Mouse (Mus musculus): ENCODE measurements around the gene Vwa2. TPM values are rescaled to one million over a fixed set of nuclear protein-coding genes. Genes with fewer than 3 reads are reported as not detected.
A peak's percentile ranks its signal among the peaks of the same experiment; 100 is the strongest.

Gene Vwa2
- polyA plus RNA-seq, 1 experiment from 2014 or later, result 16.1 TPM

DNA sequence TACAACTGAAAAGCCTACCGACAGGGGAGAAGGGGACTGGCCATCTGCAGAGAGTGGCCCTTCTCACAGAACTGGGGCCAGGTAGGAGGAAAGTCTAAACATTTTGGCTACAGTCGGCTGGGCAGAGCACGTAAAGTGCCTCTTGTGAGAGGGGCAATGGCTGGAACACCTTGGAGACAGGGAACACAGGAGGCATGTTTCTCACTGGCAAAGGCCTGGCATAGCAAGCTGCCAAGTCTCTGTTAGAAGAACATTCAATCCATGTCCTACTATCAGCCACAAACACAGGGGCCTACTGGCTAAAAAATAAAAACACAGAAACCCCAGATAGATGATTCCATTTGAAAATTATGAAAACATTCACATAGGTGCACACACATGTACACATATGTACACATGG lies 72.7 kb downstream of the Vwa2 start:
- H3K4me1 ChIP-seq (ENCODE audit: control insufficient read depth, insufficient read depth, low read length), result no peaks in the 10 kb centered on the region
- ATAC-seq (ENCODE audit: low FRiP score, low TSS enrichment), result no peak
- H3K9me3 ChIP-seq (ENCODE audit: control insufficient read depth, low read length), result no peaks in the 10 kb centered on the region
- H3K4me2 ChIP-seq (replicated peaks; ENCODE audit: low read depth, low read length), result no peak overlapping the region
- no peak overlapping the region for H3K9ac ChIP-seq (ENCODE audit: low read depth, low read length)
- 61% methylated on average over 3 of the region's 3 CpGs for WGBS
- 0 out of 2 replicates have a peak, but pooled peaks cover 2% of the 10 kb centered on the region for H3K36me3 ChIP-seq (ENCODE audit: control insufficient read depth, insufficient read depth, low read length)
- no peak overlapping the region for H3K4me3 ChIP-seq (ENCODE audit: low read length)
- no peaks in the 10 kb centered on the region for H3K27me3 ChIP-seq (ENCODE audit: control insufficient read depth, insufficient read depth, low read length)
- H3K27ac ChIP-seq (ENCODE audit: low read depth, low read length), result no peak overlapping the region

DNA sequence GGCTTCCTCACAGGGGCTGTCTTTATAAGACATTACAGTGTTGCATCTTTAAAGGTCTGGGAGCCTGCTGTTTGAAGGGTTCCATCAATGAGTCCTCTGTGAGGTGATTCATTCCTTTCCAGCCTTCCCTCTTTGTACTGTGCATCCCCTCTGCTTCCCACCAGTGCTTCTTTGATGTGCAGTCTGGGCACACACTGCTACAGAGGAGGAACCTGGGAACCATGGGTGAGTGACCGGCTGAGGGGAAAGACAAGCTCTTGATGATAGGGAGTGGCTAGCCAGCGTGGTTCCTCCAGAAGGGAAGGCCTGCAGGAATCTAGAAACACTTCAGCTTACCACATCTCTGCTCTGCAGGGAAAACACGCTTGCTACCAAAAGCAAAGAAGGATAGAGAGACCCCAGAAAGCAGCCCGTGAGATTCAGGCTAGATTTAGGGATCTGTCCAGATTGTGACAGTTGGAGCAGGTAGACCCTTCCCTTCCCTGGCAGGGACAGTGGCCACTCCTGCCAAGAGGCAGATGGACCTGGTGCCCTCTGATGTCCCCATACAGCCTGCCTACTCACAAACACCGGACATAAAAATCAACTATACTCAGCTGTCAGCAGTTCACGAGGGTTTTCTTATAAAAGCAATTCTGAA lies 74.0 kb downstream of the Vwa2 start:
- H3K4me3 ChIP-seq (ENCODE audit: low read length), result no peak overlapping the region
- ATAC-seq (ENCODE audit: low FRiP score, low TSS enrichment), result no peak
- no peaks in the 10 kb centered on the region for H3K36me3 ChIP-seq (ENCODE audit: control insufficient read depth, insufficient read depth, low read length)
- no peak overlapping the region for H3K9ac ChIP-seq (ENCODE audit: low read depth, low read length)
- no peaks in the 10 kb centered on the region for H3K9me3 ChIP-seq (ENCODE audit: control insufficient read depth, low read length)
- H3K27me3 ChIP-seq (ENCODE audit: control insufficient read depth, insufficient read depth, low read length), result no peaks in the 10 kb centered on the region
- H3K4me1 ChIP-seq (ENCODE audit: control insufficient read depth, insufficient read depth, low read length), result no peaks in the 10 kb centered on the region
- H3K27ac ChIP-seq (ENCODE audit: low read depth, low read length), result no peak overlapping the region
- WGBS, result 56% methylated on average over 6 of the region's 6 CpGs
- H3K4me2 ChIP-seq (replicated peaks; ENCODE audit: low read depth, low read length), result no peak overlapping the region

DNA sequence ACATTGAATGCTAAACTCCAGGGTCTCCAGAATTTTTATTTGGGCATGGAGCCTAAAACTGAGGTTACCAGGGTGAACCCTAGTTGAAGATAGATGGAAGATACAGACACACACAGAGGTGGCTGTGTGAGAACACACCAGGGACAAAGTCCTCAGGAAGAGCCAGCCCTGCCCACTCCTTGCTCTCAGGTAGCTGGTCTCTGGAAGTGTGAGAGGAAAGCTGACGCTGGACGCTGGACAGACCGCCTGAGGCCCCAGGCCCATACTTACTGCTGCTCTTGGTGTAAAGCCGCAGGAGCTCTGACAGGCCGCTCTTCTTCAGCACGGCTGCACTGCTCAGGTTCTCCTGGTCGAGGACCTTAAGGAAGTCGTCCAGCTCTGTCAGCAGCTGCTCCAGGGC lies 75.8 kb downstream of the Vwa2 start:
- H3K9ac ChIP-seq (ENCODE audit: low read depth, low read length), result no peak overlapping the region

DNA sequence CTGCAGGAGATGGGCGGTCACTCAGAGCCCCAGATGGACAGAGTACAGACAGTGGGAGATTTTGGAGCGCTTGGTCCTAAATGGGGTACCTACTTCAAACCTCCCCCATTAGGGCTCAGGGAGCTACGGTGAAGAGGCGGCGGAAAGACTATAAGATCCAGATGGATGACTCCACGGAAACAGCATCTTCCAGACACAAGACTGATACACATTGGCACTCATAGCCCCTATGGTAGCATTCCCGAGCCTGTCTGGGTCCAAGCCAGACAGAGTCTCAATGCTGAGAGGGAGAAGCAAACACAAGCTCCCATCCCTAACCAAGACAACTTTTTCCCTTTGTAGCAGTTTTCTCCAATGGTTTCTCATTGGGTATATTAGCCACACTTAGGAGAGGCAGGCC lies 76.8 kb downstream of the Vwa2 start:
- Histone ChIP-seq H3K4me1 (ENCODE audit: control insufficient read depth, insufficient read depth, low read length) (no peaks in the 10 kb centered on the region), H3K27ac (ENCODE audit: low read depth, low read length) (no peak overlapping the region), H3K4me2 (replicated peaks; ENCODE audit: low read depth, low read length) (no peak overlapping the region), H3K9me3 (ENCODE audit: control insufficient read depth, low read length) (no peaks in the 10 kb centered on the region), H3K36me3 (ENCODE audit: control insufficient read depth, insufficient read depth, low read length) (no peaks in the 10 kb centered on the region), H3K9ac (ENCODE audit: low read depth, low read length) (no peak overlapping the region), H3K4me3 (ENCODE audit: low read length) (no peak overlapping the region), H3K27me3 (ENCODE audit: control insufficient read depth, insufficient read depth, low read length) (no peaks in the 10 kb centered on the region)
- 79% methylated on average over 7 of the region's 7 CpGs for WGBS
- ATAC-seq (ENCODE audit: low FRiP score, low TSS enrichment), result no peak

More for the DNA sequence above, 75.8 kb downstream of the Vwa2 start:
- Histone ChIP-seq H3K4me1 (ENCODE audit: control insufficient read depth, insufficient read depth, low read length) (no peaks in the 10 kb centered on the region), H3K27me3 (ENCODE audit: control insufficient read depth, insufficient read depth, low read length) (no peaks in the 10 kb centered on the region), H3K9me3 (ENCODE audit: control insufficient read depth, low read length) (no peaks in the 10 kb centered on the region), H3K4me3 (ENCODE audit: low read length) (no peak overlapping the region), H3K27ac (ENCODE audit: low read depth, low read length) (no peak overlapping the region), H3K36me3 (ENCODE audit: control insufficient read depth, insufficient read depth, low read length) (no peaks in the 10 kb centered on the region), H3K4me2 (replicated peaks; ENCODE audit: low read depth, low read length) (no peak overlapping the region)
- ATAC-seq (ENCODE audit: low FRiP score, low TSS enrichment), result no peak
- WGBS, result 65% methylated on average over 8 of the region's 8 CpGs

DNA sequence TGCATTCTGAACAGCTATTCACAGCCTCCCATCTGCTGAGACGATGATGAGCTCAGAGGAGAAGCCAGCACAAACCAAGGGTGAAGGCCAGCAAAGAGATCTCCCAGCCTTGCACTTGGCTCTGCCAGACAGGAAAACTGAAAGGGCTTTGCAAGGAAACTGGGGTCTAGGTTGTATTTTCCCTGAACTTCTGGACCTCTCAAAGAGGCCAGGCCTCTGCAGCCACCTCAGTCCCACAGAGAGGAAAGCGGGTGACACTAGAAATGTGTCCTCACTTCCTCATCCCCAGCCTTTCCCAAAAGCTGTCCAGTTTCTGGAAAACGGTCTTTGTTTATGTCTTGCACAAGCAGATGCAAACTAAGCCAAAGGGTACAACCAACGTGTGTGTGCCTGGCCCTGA lies 79.8 kb downstream of the Vwa2 start:
- Histone ChIP-seq H3K27ac (ENCODE audit: low read depth, low read length) (no peak overlapping the region), H3K9ac (ENCODE audit: low read depth, low read length) (no peak overlapping the region), H3K9me3 (ENCODE audit: control insufficient read depth, low read length) (no peaks in the 10 kb centered on the region), H3K4me3 (ENCODE audit: low read length) (no peak overlapping the region), H3K4me1 (ENCODE audit: control insufficient read depth, insufficient read depth, low read length) (no peaks in the 10 kb centered on the region), H3K27me3 (ENCODE audit: control insufficient read depth, insufficient read depth, low read length) (no peaks in the 10 kb centered on the region), H3K36me3 (ENCODE audit: control insufficient read depth, insufficient read depth, low read length) (no peaks in the 10 kb centered on the region), H3K4me2 (replicated peaks; ENCODE audit: low read depth, low read length) (no peak overlapping the region)
- ATAC-seq (ENCODE audit: low FRiP score, low TSS enrichment), result no peak
- 75% methylated on average over 4 of the region's 4 CpGs for WGBS

DNA sequence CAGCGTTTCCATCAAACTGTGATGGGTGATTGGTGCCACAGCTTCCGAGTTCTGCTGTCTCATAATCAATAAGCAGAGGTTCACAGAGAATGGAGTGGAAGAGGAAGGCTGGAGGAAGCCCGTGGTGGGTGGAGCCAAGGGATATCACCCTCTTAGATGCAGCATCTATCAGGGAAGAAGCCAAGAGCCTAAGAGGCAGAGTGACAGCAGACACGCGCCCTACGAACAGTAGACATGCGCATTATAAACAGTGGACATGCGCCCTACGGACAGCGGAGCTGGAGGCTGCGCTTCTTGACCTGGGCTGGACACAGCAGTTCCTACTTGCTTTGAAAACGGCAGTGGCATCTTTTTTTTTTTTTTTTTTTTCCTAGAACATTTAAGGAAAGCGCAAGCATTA lies 80.8 kb downstream of the Vwa2 start:
- WGBS, result 93% methylated on average over 13 of the region's 13 CpGs
- ATAC-seq (ENCODE audit: low FRiP score, low TSS enrichment), result no peak

DNA sequence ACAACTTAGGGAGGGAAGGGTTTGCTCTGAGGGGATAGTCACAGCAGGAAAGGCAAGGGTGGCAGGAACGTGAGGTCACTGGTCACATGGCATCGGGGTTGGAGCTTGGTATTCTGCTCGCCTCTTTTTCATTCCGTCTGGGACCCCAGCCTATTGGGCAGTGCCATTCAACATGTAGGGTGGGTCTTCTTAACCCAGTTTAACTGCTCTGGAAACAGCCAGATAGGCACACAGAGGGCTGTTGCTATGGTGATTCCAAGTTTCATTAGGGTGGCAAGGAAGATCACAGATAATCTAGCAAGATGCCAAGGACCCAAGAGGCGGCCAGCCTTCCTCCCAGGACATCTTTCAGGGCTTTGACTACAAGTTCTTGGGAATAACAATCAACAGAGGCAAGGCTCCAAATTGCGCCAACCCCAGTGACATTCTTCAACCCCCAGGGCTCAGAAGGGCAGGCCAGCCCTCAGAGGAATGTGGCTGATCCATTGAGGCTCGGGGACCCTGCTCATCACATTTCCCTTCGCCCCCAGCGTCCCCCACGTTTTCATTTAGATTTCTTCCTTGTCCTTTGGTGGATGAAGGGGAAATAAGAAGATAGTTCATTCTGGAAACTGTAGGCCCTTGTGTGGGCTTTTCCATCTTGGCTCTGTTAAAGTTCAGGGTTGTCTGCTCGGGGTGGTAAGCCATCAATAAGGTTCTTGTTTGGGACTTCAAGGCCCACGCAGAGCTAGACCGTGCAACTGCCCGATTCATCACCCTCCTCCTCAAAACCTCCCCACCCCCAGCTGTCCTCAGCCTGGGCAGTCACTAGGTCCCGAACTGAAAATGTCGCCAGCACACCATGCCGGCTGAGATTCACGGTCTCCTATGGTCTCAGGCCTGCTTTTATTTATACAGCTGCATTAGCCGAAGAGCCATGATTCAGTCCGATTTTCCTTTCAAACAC lies 81.8 kb downstream of the Vwa2 start:
- Histone ChIP-seq H3K27ac (ENCODE audit: low read depth, low read length) (no peak overlapping the region), H3K4me1 (ENCODE audit: control insufficient read depth, insufficient read depth, low read length) (no peaks in the 10 kb centered on the region), H3K4me2 (replicated peaks; ENCODE audit: low read depth, low read length) (no peak overlapping the region), H3K9me3 (ENCODE audit: control insufficient read depth, low read length) (no peaks in the 10 kb centered on the region), H3K27me3 (ENCODE audit: control insufficient read depth, insufficient read depth, low read length) (no peaks in the 10 kb centered on the region), H3K9ac (ENCODE audit: low read depth, low read length) (no peak overlapping the region), H3K36me3 (ENCODE audit: control insufficient read depth, insufficient read depth, low read length) (no peaks in the 10 kb centered on the region), H3K4me3 (ENCODE audit: low read length) (no peak overlapping the region)
- ATAC-seq (ENCODE audit: low FRiP score, low TSS enrichment), result no peak
- WGBS, result 67% methylated on average over 20 of the region's 20 CpGs

More for the DNA sequence above, 80.8 kb downstream of the Vwa2 start:
- H3K36me3 ChIP-seq (ENCODE audit: control insufficient read depth, insufficient read depth, low read length), result no peaks in the 10 kb centered on the region
- H3K9me3 ChIP-seq (ENCODE audit: control insufficient read depth, low read length), result no peaks in the 10 kb centered on the region
- no peak overlapping the region for H3K27ac ChIP-seq (ENCODE audit: low read depth, low read length)
- H3K4me3 ChIP-seq (ENCODE audit: low read length), result no peak overlapping the region
- no peaks in the 10 kb centered on the region for H3K4me1 ChIP-seq (ENCODE audit: control insufficient read depth, insufficient read depth, low read length)
- no peak overlapping the region for H3K4me2 ChIP-seq (replicated peaks; ENCODE audit: low read depth, low read length)
- H3K27me3 ChIP-seq (ENCODE audit: control insufficient read depth, insufficient read depth, low read length), result no peaks in the 10 kb centered on the region
- no peak overlapping the region for H3K9ac ChIP-seq (ENCODE audit: low read depth, low read length)

DNA sequence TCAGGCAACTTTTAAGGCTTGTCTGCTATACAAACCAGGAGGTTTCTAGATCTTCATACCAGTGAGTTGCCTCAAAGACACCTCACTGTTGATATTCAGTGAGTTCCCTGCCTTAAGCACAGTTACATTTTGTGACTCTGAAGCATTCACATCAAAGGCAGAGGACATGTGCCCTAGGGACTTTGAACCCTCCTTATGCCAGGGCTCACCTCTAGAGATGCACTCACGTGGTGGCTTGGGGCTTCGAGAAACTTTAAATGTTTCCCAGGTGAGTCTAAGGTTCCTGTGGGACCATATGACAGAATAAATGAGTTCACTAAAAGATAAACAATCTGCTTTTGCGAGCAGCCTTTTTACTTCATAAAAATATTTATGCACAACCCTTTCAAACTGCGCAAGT lies 84.0 kb downstream of the Vwa2 start:
- H3K4me1 ChIP-seq (ENCODE audit: control insufficient read depth, insufficient read depth, low read length), result no peaks in the 10 kb centered on the region
- H3K4me3 ChIP-seq (ENCODE audit: low read length), result no peak overlapping the region
- H3K27ac ChIP-seq (ENCODE audit: low read depth, low read length), result no peak overlapping the region; the same call in 1 of the 2 replicates
- no peak overlapping the region for H3K9ac ChIP-seq (ENCODE audit: low read depth, low read length)
- 66% methylated on average over 4 of the region's 4 CpGs for WGBS
- no peak for ATAC-seq (ENCODE audit: low FRiP score, low TSS enrichment)
- H3K36me3 ChIP-seq (ENCODE audit: control insufficient read depth, insufficient read depth, low read length), result no peaks in the 10 kb centered on the region
- no peak overlapping the region for H3K4me2 ChIP-seq (replicated peaks; ENCODE audit: low read depth, low read length)
- no peaks in the 10 kb centered on the region for H3K27me3 ChIP-seq (ENCODE audit: control insufficient read depth, insufficient read depth, low read length)
- no peaks in the 10 kb centered on the region for H3K9me3 ChIP-seq (ENCODE audit: control insufficient read depth, low read length)

DNA sequence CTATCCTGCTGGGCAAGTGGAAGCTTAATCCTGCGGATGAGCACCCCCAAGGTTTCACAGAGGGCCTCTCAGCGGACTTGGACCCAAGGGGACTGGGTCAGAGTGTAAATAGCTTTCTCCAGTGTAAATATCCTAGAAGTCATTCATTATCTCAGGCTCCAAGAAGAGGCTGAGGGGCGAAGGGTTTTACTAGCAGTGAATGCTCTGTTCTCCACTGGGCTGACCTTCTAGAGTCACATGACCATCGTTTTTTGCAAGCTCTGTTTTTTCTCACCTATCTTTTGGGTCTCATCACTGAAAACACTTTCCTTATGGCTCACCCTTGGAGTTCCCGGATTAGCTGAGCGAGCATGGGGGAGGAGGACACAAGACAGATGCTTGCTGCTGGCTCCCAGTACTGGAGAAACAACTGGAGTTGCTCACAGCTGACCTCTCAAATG lies 84.6 kb downstream of the Vwa2 start:
- H3K4me2 ChIP-seq (replicated peaks; ENCODE audit: low read depth, low read length), result no peak overlapping the region
- no peaks in the 10 kb centered on the region for H3K36me3 ChIP-seq (ENCODE audit: control insufficient read depth, insufficient read depth, low read length)
- H3K27me3 ChIP-seq (ENCODE audit: control insufficient read depth, insufficient read depth, low read length), result no peaks in the 10 kb centered on the region
- H3K27ac ChIP-seq (ENCODE audit: low read depth, low read length), result peak overlapping the region; percentile 24; the same call in 1 of the 2 replicates
- peak; percentile 69; the same call in 1 of the 2 replicates for ATAC-seq (ENCODE audit: low FRiP score, low TSS enrichment)
- no peak overlapping the region for H3K9ac ChIP-seq (ENCODE audit: low read depth, low read length)
- no peak overlapping the region for H3K4me3 ChIP-seq (ENCODE audit: low read length)
- no peaks in the 10 kb centered on the region for H3K4me1 ChIP-seq (ENCODE audit: control insufficient read depth, insufficient read depth, low read length)
- H3K9me3 ChIP-seq (ENCODE audit: control insufficient read depth, low read length), result no peaks in the 10 kb centered on the region
- WGBS, result 44% methylated on average over 6 of the region's 6 CpGs

All from kidney, embryonic 14.5 days (tissue).